Mouse (Mus musculus) heart, postnatal 4 days (tissue): Measurements from ENCODE around the gene Olfr1506. TPM values are rescaled to one million over a fixed set of nuclear protein-coding genes. Genes with fewer than 3 reads are reported as not detected.
"Not testable (repeated sequence)": the region's sequence is repeated elsewhere in the genome, so short reads cannot be mapped to it uniquely, and the experiment has no call there.

ENCODE experiments used
- DNase-seq: peaks from one replicate; pipeline ENCODE4 v3.0.0; 2021
- total RNA-seq, 2 experiments: library from RNA; stranded (reverse); gene quantifications; 2 replicates each; pipeline ENCODE4 v1.2.3; 2021

Olfr1506 gene
- total RNA-seq = not detected

DNA sequence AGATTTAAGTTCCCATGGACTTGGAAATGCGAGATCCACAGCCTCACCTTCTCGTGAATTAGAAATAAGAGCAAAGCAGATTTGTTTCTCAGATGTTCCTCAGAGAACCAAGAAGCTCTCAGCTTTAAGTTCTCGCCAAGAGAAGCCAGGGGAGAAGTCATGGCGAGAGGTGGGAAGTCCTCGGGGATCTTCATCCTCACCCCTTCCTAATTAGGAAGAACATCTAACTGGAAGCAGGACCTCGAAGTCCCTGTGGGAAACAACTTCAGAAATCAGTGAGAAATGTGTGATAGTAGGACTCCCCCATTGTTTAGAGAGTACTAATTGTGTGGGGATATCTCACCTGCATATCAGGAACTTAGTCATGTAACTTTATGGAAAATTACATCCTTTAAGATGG lies at the start of gene Olfr1506:
Gene Olfr1506 (minus strand): TSS at position 101 of the 400 bp plus-strand sequence.
- DNase-seq = not testable (repeated sequence)

DNA sequence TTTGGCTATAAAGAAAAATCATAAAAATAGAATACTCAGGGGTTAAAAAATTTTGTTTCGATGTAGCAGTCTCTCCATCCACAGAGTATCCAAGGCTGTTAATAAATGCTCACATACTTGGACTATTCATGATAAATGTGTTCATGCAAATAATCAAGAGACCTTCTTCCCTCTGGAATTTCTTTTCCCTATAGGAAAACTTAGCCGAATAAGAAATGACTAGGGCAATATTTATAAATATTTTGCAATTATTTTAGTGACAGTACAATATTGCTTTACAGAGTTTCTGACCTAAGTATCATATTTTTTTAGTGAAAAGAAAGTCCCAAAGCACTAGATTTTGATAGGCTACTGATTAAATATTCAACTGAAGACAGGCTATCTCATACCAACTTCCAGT lies 46.6 kb upstream of the Olfr1506 start, which contains the start of gene Olfr1271:
Gene Olfr1271 (minus strand): TSS at position 101 of the 400 bp plus-strand sequence.
- DNase-seq = no peak

DNA sequence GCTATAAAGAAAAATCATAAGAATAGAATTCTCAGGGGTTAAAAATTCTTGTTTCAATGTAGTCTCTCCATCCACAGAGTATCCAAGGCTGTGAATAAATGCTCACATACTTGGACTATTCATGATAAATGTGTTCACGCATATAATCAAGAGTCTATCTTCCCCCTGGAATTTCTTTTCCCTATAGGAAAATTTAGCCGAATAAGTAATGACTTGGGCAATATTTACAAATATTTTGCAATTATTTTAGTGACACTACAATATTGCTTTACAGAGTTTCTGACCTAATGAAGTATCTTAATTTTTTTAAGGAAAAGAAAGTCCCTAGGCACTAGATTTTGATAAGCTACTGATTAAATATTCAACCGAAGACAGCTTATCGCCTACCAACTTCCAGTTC lies 33.2 kb upstream of the Olfr1506 start, which contains the start of gene Olfr142:
Gene Olfr142 (minus strand): TSS at position 101 of the 400 bp plus-strand sequence.
- DNase-seq = no peak

DNA sequence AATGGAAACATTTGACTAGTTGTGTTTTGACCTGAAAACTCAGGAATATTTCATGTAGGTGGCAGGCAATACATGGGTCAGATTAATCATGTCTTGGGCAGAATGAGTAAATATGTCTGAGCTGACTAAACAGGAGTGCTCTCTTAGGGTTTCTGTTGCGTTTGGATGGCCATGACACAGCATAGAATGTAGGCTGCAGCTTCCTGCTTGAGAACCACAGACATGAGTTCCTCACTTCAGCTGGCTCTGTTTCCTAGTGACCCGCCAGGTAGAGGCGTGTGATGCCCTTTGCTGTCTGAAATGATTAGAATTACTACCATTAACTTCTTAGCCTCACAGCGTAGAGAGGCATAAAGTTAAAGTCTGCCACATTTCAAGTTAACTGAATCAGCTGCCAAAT lies 24.7 kb downstream of the Olfr1506 start:
- not testable (repeated sequence) for DNase-seq

DNA sequence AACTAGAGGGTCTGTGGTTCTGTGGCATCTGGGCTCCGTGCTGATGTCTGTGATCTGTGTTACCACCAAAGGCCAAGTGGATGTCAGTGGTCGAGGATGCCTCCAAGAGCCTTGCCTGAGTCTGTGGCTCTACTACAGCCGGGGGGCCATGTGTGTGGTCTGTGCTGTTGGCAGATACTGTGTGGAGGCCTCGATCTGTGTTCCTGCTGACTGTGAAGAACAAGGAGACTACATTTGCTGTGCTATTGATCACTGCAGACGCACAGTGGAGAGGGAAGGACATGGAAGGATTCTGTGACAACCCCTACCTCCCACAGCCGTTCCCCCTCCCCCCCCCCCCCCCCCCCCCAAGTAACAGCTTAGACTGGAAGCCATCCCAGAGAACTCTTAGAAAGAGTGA lies 29.0 kb downstream of the Olfr1506 start:
- not testable (repeated sequence) for DNase-seq

DNA sequence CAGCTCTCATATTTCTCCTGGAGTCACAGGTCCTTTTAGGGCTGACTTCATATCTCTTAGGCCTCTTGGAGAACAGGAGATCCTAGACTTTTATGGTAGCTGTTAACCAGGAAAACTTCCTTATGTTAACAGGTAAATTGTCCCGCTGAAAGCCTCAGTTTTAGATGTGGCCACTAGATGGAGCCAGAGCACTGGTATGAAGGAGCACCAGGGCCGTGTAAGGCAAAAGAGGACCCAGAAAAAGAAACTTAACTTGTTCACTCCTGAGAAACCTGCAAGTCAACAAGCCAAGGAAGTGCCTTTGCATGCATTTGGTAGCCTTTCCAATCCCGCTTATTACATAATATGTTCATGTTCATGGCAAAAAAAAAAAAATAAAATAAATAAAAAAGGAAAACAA lies 29.5 kb downstream of the Olfr1506 start:
- not testable (repeated sequence) for DNase-seq

DNA sequence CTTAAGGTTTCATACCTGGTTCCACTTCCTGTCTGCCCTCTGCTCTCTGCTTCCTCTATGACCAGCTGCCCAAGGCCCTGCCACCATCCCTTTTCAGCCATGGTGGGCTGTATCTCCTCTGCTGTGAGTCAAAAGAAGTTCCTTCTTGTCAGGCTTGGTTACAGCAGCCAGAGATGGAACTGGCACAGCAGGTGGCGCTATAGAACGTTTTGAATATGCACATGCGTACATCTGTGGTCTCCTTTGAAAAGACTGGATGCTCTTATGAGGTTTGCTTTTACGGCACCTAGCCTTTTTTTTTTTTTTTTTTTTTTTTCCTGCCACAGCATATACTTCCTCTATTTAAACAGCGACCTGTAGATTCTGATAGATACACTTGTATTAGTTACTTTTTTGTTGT lies 37.2 kb downstream of the Olfr1506 start:
- DNase-seq = not testable (repeated sequence)

DNA sequence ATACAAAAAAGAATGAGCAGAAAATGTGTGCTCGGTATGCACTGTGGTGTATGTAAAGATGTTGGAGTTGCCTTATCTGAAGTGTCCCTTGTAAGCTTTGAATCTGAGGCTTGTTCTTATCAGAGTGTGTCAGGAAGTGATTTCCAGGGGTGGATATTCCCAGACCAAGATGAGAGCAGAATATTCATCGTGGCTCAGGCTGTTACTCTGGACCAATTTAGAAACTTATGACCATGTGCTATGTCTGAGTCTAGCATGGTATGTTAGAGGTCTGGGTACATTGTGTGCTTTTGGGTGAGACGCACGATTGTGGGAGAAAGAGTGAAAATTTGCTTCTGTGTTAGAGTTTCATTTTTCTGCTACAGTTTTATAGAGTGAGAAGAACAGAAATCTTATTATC lies 38.2 kb downstream of the Olfr1506 start:
- DNase-seq = not testable (repeated sequence)

Other genes starting within 250 kb of the Olfr1506 start
- not detected for gene Olfr1261, start 233.3 kb downstream of the Olfr1506 start, total RNA-seq
- not detected for gene Olfr1262, start 224.3 kb downstream of the Olfr1506 start, total RNA-seq
- not detected for gene Olfr1263, start 212.4 kb downstream of the Olfr1506 start, total RNA-seq
- gene Olfr1264, start 198.9 kb downstream of the Olfr1506 start, total RNA-seq = not detected
- gene Olfr1265, start 189.2 kb downstream of the Olfr1506 start, total RNA-seq = not detected
- not detected for gene Olfr140, start 160.9 kb downstream of the Olfr1506 start, total RNA-seq
- gene Olfr1269, start 103.1 kb downstream of the Olfr1506 start, total RNA-seq = not detected
- gene Olfr32, start 82.2 kb downstream of the Olfr1506 start, total RNA-seq = not detected
- not detected for gene Olfr1270, start 71.4 kb downstream of the Olfr1506 start, total RNA-seq
- not detected for gene Olfr142, start 33.1 kb upstream of the Olfr1506 start, total RNA-seq
- gene Olfr1271, start 46.5 kb upstream of the Olfr1506 start, total RNA-seq = not detected
- gene Olfr1272, start 68.3 kb upstream of the Olfr1506 start, total RNA-seq = not detected
- gene Gm13769, start 97.7 kb upstream of the Olfr1506 start, total RNA-seq = under 1 TPM; 0.18 to 0.21 TPM
- not detected for gene Olfr1274-ps, start 174.2 kb upstream of the Olfr1506 start, total RNA-seq